Mouse (Mus musculus) heart, adult 2 months (tissue): ENCODE data around the gene Smim17. TPM values are rescaled to one million over a fixed set of nuclear protein-coding genes. Genes with fewer than 3 reads are reported as not detected.
A peak's percentile ranks its signal among the peaks of the same experiment; 100 is the strongest.
"Not testable (repeated sequence)": the region's sequence is repeated elsewhere in the genome, so short reads cannot be mapped to it uniquely, and the experiment has no call there.

Experiments
- DNase-seq, 2 experiments: peaks; one replicate each; pipeline ENCODE4 v3.0.0; 2021
- H3K27ac ChIP-seq: fragments of 200-600 bp; 2 replicates; pipeline ENCODE4 v1.8.1; 2022
- H3K27me3 ChIP-seq: fragments of 200-500 bp; 2 replicates; pipeline ENCODE4 v1.6.1; 2012; ENCODE audit warnings: mild to moderate bottlenecking, low read length, inconsistent platforms, mixed read lengths; ENCODE audit not compliant: control insufficient read depth, insufficient read depth
- H3K36me3 ChIP-seq: fragments of 200-500 bp; 2 replicates; pipeline ENCODE4 v1.6.1; 2012; ENCODE audit warnings: low read length, inconsistent platforms; ENCODE audit not compliant: control insufficient read depth, insufficient read depth
- H3K4me1 ChIP-seq: fragments of 200-500 bp; 2 replicates; pipeline ENCODE4 v1.6.1; 2011; ENCODE audit warnings: low read length; ENCODE audit not compliant: control insufficient read depth, insufficient read depth
- H3K4me3 ChIP-seq: fragments of 200-600 bp; 2 replicates; pipeline ENCODE4 v1.8.1; 2022
- H3K79me2 ChIP-seq: fragments of 200-500 bp; replicated peaks from 2 replicates; pipeline ENCODE4 v1.6.1; 2012; ENCODE audit warnings: mild to moderate bottlenecking, inconsistent platforms, low read length, moderate library complexity, mixed read lengths; ENCODE audit not compliant: control insufficient read depth, insufficient read depth
- H3K9ac ChIP-seq: fragments of 200-500 bp; 2 replicates; pipeline ENCODE4 v1.6.1; 2012; ENCODE audit warnings: low read depth, mild to moderate bottlenecking, control low read depth, inconsistent platforms, low read length, mixed read lengths
- CTCF ChIP-seq: fragments of 200-600 bp; IDR thresholded peaks from 2 replicates; pipeline ENCODE4 v1.8.1; 2022; ENCODE audit warnings: antibody characterized with exemption, mild to moderate bottlenecking, moderate library complexity
- EP300 ChIP-seq: fragments of 200-500 bp; IDR thresholded peaks from 2 replicates; pipeline ENCODE4 v1.6.1; 2011; ENCODE audit warnings: low read depth, low read length, control low read depth; ENCODE audit not compliant: insufficient read depth
- POLR2A ChIP-seq: fragments of 200-500 bp; IDR thresholded peaks from 2 replicates; pipeline ENCODE4 v1.6.1; 2011; ENCODE audit warnings: mild to moderate bottlenecking, low read depth, low read length, control low read depth; ENCODE audit not compliant: insufficient read depth
- WGBS: fragments of 180-500 bp; shearing (Covaris S2); methylation state at CpG from one replicate; pipeline ENCODE4 v1.1.7; 2018; 5-methylcytosine and 5-hydroxymethylcytosine counted together
- intact Hi-C: fragments of 180-260 bp; cut with DNase I; formaldehyde crosslinking; loops from one replicate; pipeline ENCODE4 v1.15.1; 2025
- polyA plus RNA-seq: library from polyadenylated mRNA; depleted of rRNA; stranded (reverse); fragments of >200 nt; gene quantifications from 2 replicates; pipeline ENCODE4 v1.2.3, GENCODE M21; 2012
- total RNA-seq, 2 experiments: library from RNA; stranded (reverse); gene quantifications; 2 replicates each; pipeline ENCODE4 v1.2.3; 2021

Gene Smim17
- total and polyA plus RNA-seq, 3 experiments: not detected

GRCm38 (mm10) chr7:6362268-6363046, 36.1 kb upstream of the Smim17 start:
- under 1% methylated on average over 38 of the region's 38 CpGs for WGBS
- TF ChIP-seq EP300 (no peak), CTCF (no peak), POLR2A (no peak)
- peak; percentile 97 for DNase-seq
- H3K4me3 ChIP-seq: peak overlapping the region; percentile 75
- no peaks in the 10 kb centered on the region for H3K36me3 ChIP-seq
- peaks cover 1% of the 10 kb centered on the region; the same call in 1 of the 2 replicates for H3K4me1 ChIP-seq
- peak overlapping the region; percentile 56 for H3K9ac ChIP-seq
- no peaks in the 10 kb centered on the region for H3K79me2 ChIP-seq
- intact Hi-C loops: loop anchor here (1.0 to 5.0 kb wide), 7 partner anchors 21 to 935 kb away; partner anchors contain the start of genes Gm20715, Gm45844, Zfp28 and Zfp444
- H3K27me3 ChIP-seq: no peaks in the 10 kb centered on the region
- H3K27ac ChIP-seq: peak overlapping the region; percentile 71

- under 1% methylated on average over 23 of the region's 23 CpGs for WGBS
- Histone ChIP-seq H3K36me3 (no peaks in the 10 kb centered on the region), H3K27me3 (no peaks in the 10 kb centered on the region), H3K9ac (peak within 1 kb of the TSS; percentile 69), H3K27ac (peak within 1 kb of the TSS; percentile 71), H3K4me1 (peaks cover 1% of the 10 kb centered on the region; the same call in 1 of the 2 replicates), H3K79me2 (no peaks in the 10 kb centered on the region), H3K4me3 (peak within 1 kb of the TSS; percentile 75)
- TF ChIP-seq CTCF: peak; percentile 30
- no peak for TF ChIP-seq EP300
- TF ChIP-seq POLR2A: peak; percentile 80
- intact Hi-C loops: loop anchor here (1.0 to 5.0 kb wide), 7 partner anchors 20 to 934 kb away; partner anchors contain the start of genes Gm20715, Gm45844, Zfp28 and Zfp444
- peak in 1 of 2 experiments; percentile 90 for DNase-seq
Measured at GRCm38 (mm10) chr7:6363047-6363488, 35.4 kb upstream of the Smim17 start, which contains the start of gene Zfp78. Gene Zfp78, plus strand, starts transcription at chr7:6363280.

DNA sequence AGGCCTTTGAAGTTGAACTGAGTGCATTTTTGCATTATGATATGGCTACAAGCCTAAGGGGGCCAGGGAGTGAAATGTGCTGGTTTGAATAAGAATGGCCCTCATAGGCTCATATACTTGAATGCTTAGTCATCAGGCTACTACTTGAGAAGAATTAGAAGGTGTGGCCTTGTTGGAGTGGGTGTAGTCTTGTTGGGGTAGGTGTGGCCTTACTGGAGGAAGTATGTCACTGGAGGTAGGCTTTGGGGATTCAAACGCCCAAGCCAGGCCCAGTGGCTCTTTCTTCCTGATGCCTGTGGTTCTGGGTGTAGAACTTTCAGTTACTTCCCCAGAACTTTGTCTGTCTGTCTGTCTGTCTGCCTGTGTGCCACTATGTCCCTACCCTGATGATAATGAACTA, 33.8 kb upstream of the Smim17 start:
- Histone ChIP-seq H3K36me3 (no peaks in the 10 kb centered on the region), H3K4me1 (peaks cover 1% of the 10 kb centered on the region; the same call in 1 of the 2 replicates), H3K27me3 (no peaks in the 10 kb centered on the region), H3K27ac (no peak overlapping the region), H3K4me3 (no peak overlapping the region), H3K79me2 (no peaks in the 10 kb centered on the region), H3K9ac (no peak overlapping the region)
- TF ChIP-seq POLR2A: no peak
- TF ChIP-seq CTCF: no peak
- TF ChIP-seq EP300: no peak
- WGBS: 52% methylated on average over 1 of the region's 1 CpGs
- intact Hi-C loops: loop anchor here (5.0 kb wide), 5 partner anchors 48 to 933 kb away; partner anchors contain the start of genes Gm20715, Gm45844 and Zfp444
- DNase-seq: no peak

GRCm38 (mm10) chr7:6367185-6367584, 31.3 kb upstream of the Smim17 start:
- Histone ChIP-seq H3K4me3 (no peak overlapping the region), H3K27me3 (no peaks in the 10 kb centered on the region), H3K9ac (no peak overlapping the region), H3K36me3 (no peaks in the 10 kb centered on the region), H3K79me2 (no peaks in the 10 kb centered on the region), H3K4me1 (no peaks in the 10 kb centered on the region; the same call in 1 of the 2 replicates), H3K27ac (no peak overlapping the region)
- no peak for TF ChIP-seq POLR2A
- no peak for TF ChIP-seq EP300
- no peak for TF ChIP-seq CTCF
- intact Hi-C loops: no loop called here
- no peak for DNase-seq
- 90% methylated on average over 5 of the region's 5 CpGs for WGBS

- intact Hi-C loops, H3K27me3 ChIP-seq, H3K36me3 ChIP-seq, H3K4me1 ChIP-seq, H3K27ac ChIP-seq, H3K79me2 ChIP-seq, H3K4me3 ChIP-seq, H3K9ac ChIP-seq, DNase-seq: not testable (repeated sequence)
- WGBS: 90% methylated on average over 5 of the region's 5 CpGs
Measured at GRCm38 (mm10) chr7:6368146-6368545, 30.4 kb upstream of the Smim17 start.

DNA sequence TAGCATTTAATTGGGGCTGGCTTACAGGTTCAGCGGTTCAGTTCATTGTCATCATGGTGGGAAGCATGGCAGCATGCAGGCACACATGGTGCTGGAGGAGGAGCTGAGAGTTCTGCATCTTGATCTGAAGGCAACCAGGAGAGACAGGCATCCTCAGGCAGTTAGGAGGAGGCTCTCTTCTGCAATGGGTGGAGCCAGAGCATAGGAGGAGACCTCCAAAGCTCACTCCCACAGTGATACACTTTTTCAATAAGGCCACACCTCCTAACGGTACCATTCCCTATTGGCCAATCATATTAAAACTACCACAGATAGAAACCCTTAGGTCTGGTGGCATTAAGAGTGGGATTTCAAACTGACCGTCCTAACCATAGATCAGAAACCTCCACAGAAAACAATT, 29.1 kb upstream of the Smim17 start:
- Histone ChIP-seq H3K27me3 (no peaks in the 10 kb centered on the region), H3K4me1 (no peaks in the 10 kb centered on the region), H3K27ac (no peak overlapping the region), H3K9ac (no peak overlapping the region), H3K4me3 (no peak overlapping the region), H3K36me3 (no peaks in the 10 kb centered on the region), H3K79me2 (no peaks in the 10 kb centered on the region)
- 87% methylated on average over 3 of the region's 3 CpGs for WGBS
- intact Hi-C loops: no loop called here
- no peak for DNase-seq
- TF ChIP-seq CTCF (no peak), EP300 (no peak), POLR2A (no peak)
